Mouse (Mus musculus) heart, embryonic 11.5 days (tissue): ENCODE results near the gene Carmil1. TPM values are rescaled to one million over a fixed set of nuclear protein-coding genes. Genes with fewer than 3 reads are reported as not detected.
A peak's percentile ranks its signal among the peaks of the same experiment; 100 is the strongest.

ENCODE experiments used
- ATAC-seq: fragments of 200-750 bp; cut with Nextera tagmentation; replicated peaks from 2 replicates; pipeline ENCODE4 v1.8.0; 2017; ENCODE audit warnings: moderate library complexity; ENCODE audit not compliant: insufficient number of reproducible peaks, low FRiP score, low TSS enrichment
- H3K27ac ChIP-seq: fragments of 300-500 bp; sonication (generic); 2 replicates; pipeline ENCODE4 v1.5.1; 2014; ENCODE audit warnings: mild to moderate bottlenecking, low read depth, low read length
- H3K27me3 ChIP-seq: fragments of 300-500 bp; sonication (generic); 2 replicates; pipeline ENCODE4 v1.6.1; 2014; ENCODE audit warnings: mild to moderate bottlenecking, low read length, mixed read lengths; ENCODE audit not compliant: control insufficient read depth, insufficient read depth
- H3K36me3 ChIP-seq: fragments of 300-500 bp; sonication (generic); 2 replicates; pipeline ENCODE4 v1.6.1; 2014; ENCODE audit warnings: mild to moderate bottlenecking, low read length, moderate library complexity, mixed read lengths; ENCODE audit not compliant: control insufficient read depth, insufficient read depth
- H3K4me1 ChIP-seq: fragments of 300-500 bp; sonication (generic); 2 replicates; pipeline ENCODE4 v1.6.1; 2014; ENCODE audit warnings: low read length; ENCODE audit not compliant: control insufficient read depth, insufficient read depth
- H3K4me2 ChIP-seq: fragments of 300-500 bp; sonication (generic); 2 replicates; pipeline ENCODE4 v1.6.1; 2014; ENCODE audit warnings: mild to moderate bottlenecking, moderate library complexity
- H3K4me3 ChIP-seq: fragments of 300-500 bp; sonication (generic); 2 replicates; pipeline ENCODE4 v1.5.1; 2014; ENCODE audit warnings: low read depth, low read length
- H3K9ac ChIP-seq: fragments of 300-500 bp; sonication (generic); 2 replicates; pipeline ENCODE4 v1.6.1; 2014; ENCODE audit warnings: mild to moderate bottlenecking, low read depth, low read length, moderate library complexity
- H3K9me3 ChIP-seq: fragments of 300-500 bp; sonication (generic); replicated peaks from 2 replicates; pipeline ENCODE4 v1.6.1; 2016; ENCODE audit warnings: low read length; ENCODE audit not compliant: control insufficient read depth
- WGBS: fragments of 180-500 bp; shearing (Covaris S2); extraction: QIAGEN DNeasy Blood & Tissue Kit; methylation state at CpG from one replicate; pipeline ENCODE4 v1.1.7; 2014; ENCODE audit not compliant: insufficient replicate concordance; 5-methylcytosine and 5-hydroxymethylcytosine counted together
- polyA plus RNA-seq: library from polyadenylated mRNA; unstranded; fragments of >200 nt; fragmentation: Nextera tagmentation; extraction: Ambion mirVana; gene quantifications from 2 replicates; pipeline ENCODE4 v1.2.1, GENCODE M21; 2014

Carmil1 gene
- polyA plus RNA-seq, 1 experiment from 2014 or later: 8.4 TPM

- Histone ChIP-seq H3K27ac (no peak overlapping the region), H3K9me3 (no peaks in the 10 kb centered on the region), H3K4me3 (no peak overlapping the region), H3K9ac (no peak overlapping the region), H3K27me3 (no peaks in the 10 kb centered on the region), H3K4me1 (no peaks in the 10 kb centered on the region), H3K4me2 (peak overlapping the region; percentile 47), H3K36me3 (no peaks in the 10 kb centered on the region)
- WGBS: 54% methylated on average over 18 of the region's 18 CpGs
- no peak for ATAC-seq
Measured at GRCm38 (mm10) chr13:24036150-24036549, 244.4 kb downstream of the Carmil1 start.

- H3K27me3 ChIP-seq: no peaks in the 10 kb centered on the region
- no peak for ATAC-seq
Measured at GRCm38 (mm10) chr13:24027191-24028170, 253.1 kb downstream of the Carmil1 start.

DNA sequence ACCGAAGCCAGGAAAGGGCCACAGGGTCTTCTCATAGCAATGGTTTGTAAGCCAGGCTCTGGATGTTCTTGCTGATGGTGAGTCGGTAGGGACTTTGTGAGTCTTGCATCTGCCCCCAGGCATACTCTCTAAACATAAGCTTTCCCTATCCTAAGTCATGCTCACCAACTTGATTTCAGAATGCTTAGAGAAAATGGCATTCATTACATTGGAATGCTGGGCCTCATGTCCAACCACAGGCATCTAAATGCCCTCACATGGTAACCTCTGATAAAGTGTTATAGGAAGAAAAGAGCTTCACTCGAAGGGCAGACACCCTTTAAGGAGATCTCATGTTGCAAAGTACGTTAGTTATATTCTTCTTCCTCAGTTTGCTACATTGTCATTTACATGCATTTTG lies 262.1 kb downstream of the Carmil1 start:
- H3K4me2 ChIP-seq: no peak overlapping the region
- no peaks in the 10 kb centered on the region for H3K36me3 ChIP-seq
- WGBS: 74% methylated on average over 4 of the region's 4 CpGs
- no peaks in the 10 kb centered on the region for H3K9me3 ChIP-seq
- H3K27me3 ChIP-seq: no peaks in the 10 kb centered on the region
- no peak overlapping the region for H3K4me3 ChIP-seq
- no peak overlapping the region for H3K9ac ChIP-seq
- no peaks in the 10 kb centered on the region for H3K4me1 ChIP-seq
- ATAC-seq: no peak
- H3K27ac ChIP-seq: no peak overlapping the region

More at GRCm38 (mm10) chr13:24027191-24028170, 253.1 kb downstream of the Carmil1 start:
- H3K9me3 ChIP-seq: no peaks in the 10 kb centered on the region
- H3K27ac ChIP-seq: no peak overlapping the region
- no peak overlapping the region for H3K4me3 ChIP-seq
- H3K9ac ChIP-seq: no peak overlapping the region
- no peak overlapping the region for H3K4me2 ChIP-seq
- no peaks in the 10 kb centered on the region for H3K4me1 ChIP-seq
- no peaks in the 10 kb centered on the region for H3K36me3 ChIP-seq
- 65% methylated on average over 5 of the region's 5 CpGs for WGBS

- no peaks in the 10 kb centered on the region for H3K9me3 ChIP-seq
- no peak for ATAC-seq
- H3K4me2 ChIP-seq: no peak overlapping the region
- H3K27ac ChIP-seq: no peak overlapping the region
- no peak overlapping the region for H3K9ac ChIP-seq
- no peaks in the 10 kb centered on the region; the same call in none of the 2 replicates for H3K27me3 ChIP-seq
- no peaks in the 10 kb centered on the region for H3K4me1 ChIP-seq
- H3K4me3 ChIP-seq: no peak overlapping the region
- 67% methylated on average over 2 of the region's 2 CpGs for WGBS
- no peaks in the 10 kb centered on the region for H3K36me3 ChIP-seq
Measured at GRCm38 (mm10) chr13:24005528-24005927, 275.1 kb downstream of the Carmil1 start.

GRCm38 (mm10) chr13:24001797-24002196 lies 278.8 kb downstream of the Carmil1 start:
- no peaks in the 10 kb centered on the region; the same call in 1 of the 2 replicates for H3K27me3 ChIP-seq
- no peak overlapping the region for H3K4me2 ChIP-seq
- no peaks in the 10 kb centered on the region for H3K9me3 ChIP-seq
- H3K4me3 ChIP-seq: no peak overlapping the region
- H3K4me1 ChIP-seq: no peaks in the 10 kb centered on the region
- no peak overlapping the region for H3K9ac ChIP-seq
- no peak for ATAC-seq
- 43% methylated on average over 2 of the region's 2 CpGs for WGBS
- no peak overlapping the region for H3K27ac ChIP-seq
- no peaks in the 10 kb centered on the region for H3K36me3 ChIP-seq

DNA sequence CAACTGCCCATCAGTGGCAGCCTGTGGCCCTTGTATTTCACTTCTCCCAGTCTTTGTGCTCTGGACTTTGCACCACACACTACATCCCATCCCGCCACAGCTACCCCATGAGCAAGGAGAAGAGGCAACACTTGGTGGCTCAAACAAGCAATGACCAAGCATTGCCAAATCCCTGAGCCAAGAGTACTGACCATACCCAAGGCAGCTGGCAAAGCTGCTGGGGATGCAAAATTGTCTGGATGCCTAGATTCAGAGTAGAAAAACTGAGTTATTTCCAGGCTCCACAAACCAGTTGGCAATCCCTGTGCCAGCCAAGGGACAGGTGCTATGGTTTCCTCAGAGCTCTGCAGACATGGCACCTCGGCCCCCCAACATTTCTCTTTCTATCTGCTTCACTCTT lies 279.5 kb downstream of the Carmil1 start:
- no peak overlapping the region for H3K27ac ChIP-seq
- H3K4me3 ChIP-seq: no peak overlapping the region
- H3K9me3 ChIP-seq: no peaks in the 10 kb centered on the region
- H3K36me3 ChIP-seq: no peaks in the 10 kb centered on the region
- H3K4me2 ChIP-seq: no peak overlapping the region
- no peak overlapping the region for H3K9ac ChIP-seq
- no peaks in the 10 kb centered on the region for H3K4me1 ChIP-seq
- 63% methylated on average over 2 of the region's 2 CpGs for WGBS
- ATAC-seq: no peak
- H3K27me3 ChIP-seq: no peaks in the 10 kb centered on the region; the same call in 1 of the 2 replicates

GRCm38 (mm10) chr13:23998826-23999225 lies 281.8 kb downstream of the Carmil1 start:
- Histone ChIP-seq H3K36me3 (no peaks in the 10 kb centered on the region), H3K4me3 (no peak overlapping the region), H3K4me2 (no peak overlapping the region), H3K27me3 (peaks cover 10% of the 10 kb centered on the region; the same call in 1 of the 2 replicates), H3K9me3 (no peaks in the 10 kb centered on the region), H3K4me1 (no peaks in the 10 kb centered on the region), H3K27ac (no peak overlapping the region), H3K9ac (no peak overlapping the region)
- ATAC-seq: no peak
- WGBS: 60% methylated on average over 2 of the region's 2 CpGs

DNA sequence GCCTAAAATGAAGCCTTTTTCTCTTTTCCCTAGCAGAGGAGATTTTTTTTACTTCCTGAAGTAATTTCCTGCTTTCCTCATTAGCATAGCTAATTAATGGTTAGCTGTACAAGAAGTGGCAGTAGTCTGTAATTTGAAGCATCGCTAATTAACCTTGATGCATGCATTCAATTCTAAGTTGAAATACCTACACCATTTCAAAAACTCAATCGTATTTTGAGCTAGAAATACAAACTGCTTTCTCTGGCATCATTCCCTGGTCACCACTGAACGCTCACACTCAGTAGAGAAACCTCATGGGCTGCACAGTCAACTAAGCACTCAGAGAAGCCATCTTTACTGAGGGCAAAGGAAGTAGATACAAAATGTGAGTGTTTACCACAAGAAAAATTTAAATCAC lies 285.8 kb downstream of the Carmil1 start:
- WGBS: 69% methylated on average over 3 of the region's 3 CpGs
- no peaks in the 10 kb centered on the region for H3K4me1 ChIP-seq

More for the DNA sequence above, 285.8 kb downstream of the Carmil1 start:
- H3K9me3 ChIP-seq: no peaks in the 10 kb centered on the region
- H3K27me3 ChIP-seq: peaks cover 31% of the 10 kb centered on the region
- H3K4me2 ChIP-seq: no peak overlapping the region
- no peak overlapping the region for H3K27ac ChIP-seq
- no peaks in the 10 kb centered on the region for H3K36me3 ChIP-seq
- no peak overlapping the region for H3K9ac ChIP-seq
- H3K4me3 ChIP-seq: no peak overlapping the region
- ATAC-seq: no peak
